Mouse (Mus musculus) MEL (cell line): ENCODE results near the gene Sntg2.

Source experiments
- CHD1 ChIP-seq: IDR thresholded peaks from 2 replicates; pipeline ENCODE4 v1.6.1; 2012; ENCODE audit warnings: low read depth, mild to moderate bottlenecking, inconsistent platforms, low read length, improper control_type of control experiment
- CTCF ChIP-seq, 3 experiments: IDR thresholded peaks in 2 of 3; conservative IDR thresholded peaks in 1 of 3; 2 replicates each; pipeline ENCODE4 v1.5.1; 2011 to 2012; ENCODE audit warnings: low read length in 3 of 3, low read depth in 2 of 3, mild to moderate bottlenecking in 2 of 3, improper control_type of control experiment in 1 of 3, inconsistent platforms in 1 of 3, mixed read lengths in 1 of 3, moderate library complexity in 1 of 3; ENCODE audit not compliant: control insufficient read depth in 1 of 3, insufficient read depth in 1 of 3, poor library complexity in 1 of 3, severe bottlenecking in 1 of 3
- ETS1 ChIP-seq: IDR thresholded peaks from 2 replicates; pipeline ENCODE4 v1.6.1; 2012; ENCODE audit warnings: low read depth, mild to moderate bottlenecking, inconsistent platforms, low read length, improper control_type of control experiment, moderate library complexity
- GATA1 ChIP-seq: IDR thresholded peaks from 2 replicates; pipeline ENCODE4 v1.6.1; 2011; ENCODE audit warnings: low read depth, low read length, improper control_type of control experiment
- HCFC1 ChIP-seq: IDR thresholded peaks from 2 replicates; pipeline ENCODE4 v1.6.1; 2012; ENCODE audit warnings: low read depth, mild to moderate bottlenecking, inconsistent platforms, low read length, improper control_type of control experiment, moderate library complexity
- POLR2A ChIP-seq, 2 experiments: IDR thresholded peaks; 2 replicates each; pipeline ENCODE4 v1.6.1; 2011 to 2012; ENCODE audit warnings: low read length in 2 of 2, mild to moderate bottlenecking in 2 of 2, control low read depth in 1 of 2, improper control_type of control experiment in 1 of 2, low read depth in 1 of 2, moderate library complexity in 1 of 2; ENCODE audit not compliant: control insufficient read depth in 1 of 2, insufficient read depth in 1 of 2, poor library complexity in 1 of 2

GRCm38 (mm10) chr12:30347284-30347683 is 25.9 kb downstream of the Sntg2 start:
- TF ChIP-seq HCFC1, result no peak
- no peak for TF ChIP-seq GATA1
- TF ChIP-seq CTCF (IDR thresholded peaks at IDR 0.05 in 2 of 3, conservative IDR thresholded peaks at IDR 0.05 in 1 of 3; ENCODE audit: control insufficient read depth in 1 of 3, insufficient read depth in 1 of 3, low read depth in 2 of 3, low read length in 3 of 3, poor library complexity in 1 of 3, severe bottlenecking in 1 of 3), result no peak
- no peak for TF ChIP-seq ETS1
- TF ChIP-seq POLR2A (IDR thresholded peaks at IDR 0.05; ENCODE audit: control insufficient read depth in 1 of 2, insufficient read depth in 1 of 2, low read depth in 1 of 2, low read length in 2 of 2, poor library complexity in 1 of 2), result no peak
- no peak for TF ChIP-seq CHD1
